Mouse (Mus musculus) liver, embryonic 16.5 days (tissue): ENCODE results near the gene Map7. TPM values are rescaled to one million over a fixed set of nuclear protein-coding genes. Genes with fewer than 3 reads are reported as not detected.

Source experiments
- ATAC-seq: fragments of 200-750 bp; cut with Nextera tagmentation; 2 replicates; pipeline ENCODE4 v1.8.0; 2017; ENCODE audit warnings: low read depth, mild to moderate bottlenecking, moderate number of reproducible peaks, moderate library complexity
- H3K27ac ChIP-seq: fragments of 300-500 bp; sonication (generic); 2 replicates; pipeline ENCODE4 v1.5.1; 2014; ENCODE audit warnings: mild to moderate bottlenecking, low read length
- H3K27me3 ChIP-seq: fragments of 300-500 bp; sonication (generic); 2 replicates; pipeline ENCODE4 v1.6.1; 2014; ENCODE audit warnings: low read depth, low read length, mixed read lengths; ENCODE audit not compliant: control insufficient read depth, insufficient read depth
- H3K36me3 ChIP-seq: fragments of 300-500 bp; sonication (generic); 2 replicates; pipeline ENCODE4 v1.6.1; 2014; ENCODE audit warnings: mild to moderate bottlenecking; ENCODE audit not compliant: control insufficient read depth, insufficient read depth
- H3K4me1 ChIP-seq: fragments of 300-500 bp; sonication (generic); 2 replicates; pipeline ENCODE4 v1.6.1; 2014; ENCODE audit warnings: low read depth, low read length, mixed read lengths; ENCODE audit not compliant: control insufficient read depth
- H3K4me2 ChIP-seq: fragments of 300-500 bp; sonication (generic); 2 replicates; pipeline ENCODE4 v1.6.1; 2014; ENCODE audit warnings: low read depth, low read length, mixed read lengths
- H3K4me3 ChIP-seq: fragments of 300-500 bp; sonication (generic); 2 replicates; pipeline ENCODE4 v1.5.1; 2014; ENCODE audit warnings: low read depth, mild to moderate bottlenecking, low read length
- H3K9ac ChIP-seq: fragments of 300-500 bp; sonication (generic); 2 replicates; pipeline ENCODE4 v1.6.1; 2014; ENCODE audit warnings: low read depth, low read length
- H3K9me3 ChIP-seq: fragments of 300-500 bp; sonication (generic); replicated peaks from 2 replicates; pipeline ENCODE4 v1.6.1; 2016; ENCODE audit warnings: low read length; ENCODE audit not compliant: control insufficient read depth
- WGBS: fragments of 180-500 bp; shearing (Covaris S2); extraction: QIAGEN DNeasy Blood & Tissue Kit; methylation state at CpG from one replicate; pipeline ENCODE4 v1.1.7; 2014; ENCODE audit not compliant: insufficient replicate concordance; 5-methylcytosine and 5-hydroxymethylcytosine counted together
- polyA plus RNA-seq: library from polyadenylated mRNA; unstranded; fragments of >200 nt; fragmentation: Nextera tagmentation; extraction: Ambion mirVana; gene quantifications from 2 replicates; pipeline ENCODE4 v1.2.1, GENCODE M21; 2015

Map7 gene
- polyA plus RNA-seq, 1 experiment from 2014 or later = 5.3 TPM

- Histone ChIP-seq H3K36me3 (no peaks in the 10 kb centered on the region), H3K27me3 (no peaks in the 10 kb centered on the region), H3K27ac (no peak overlapping the region), H3K4me2 (peak overlapping the region; percentile 64), H3K4me3 (peak overlapping the region; percentile 37; the same call in 1 of the 2 replicates), H3K4me1 (peaks cover 2% of the 10 kb centered on the region; the same call in 1 of the 2 replicates), H3K9me3 (no peaks in the 10 kb centered on the region), H3K9ac (no peak overlapping the region)
- ATAC-seq = no peak
- 12% methylated on average over 11 of the region's 11 CpGs for WGBS
Measured at GRCm38 (mm10) chr10:20290467-20290883, 142.2 kb downstream of the Map7 start.

GRCm38 (mm10) chr10:20295961-20296360 is 147.7 kb downstream of the Map7 start:
- H3K27me3 ChIP-seq = no peaks in the 10 kb centered on the region
- no peaks in the 10 kb centered on the region for H3K9me3 ChIP-seq
- no peak overlapping the region for H3K4me2 ChIP-seq
- H3K36me3 ChIP-seq = no peaks in the 10 kb centered on the region
- H3K4me3 ChIP-seq = no peak overlapping the region
- no peak for ATAC-seq
- H3K4me1 ChIP-seq = no peaks in the 10 kb centered on the region
- 47% methylated on average over 5 of the region's 5 CpGs for WGBS
- H3K9ac ChIP-seq = no peak overlapping the region
- no peak overlapping the region for H3K27ac ChIP-seq

GRCm38 (mm10) chr10:20298152-20298920 is 150.1 kb downstream of the Map7 start:
- no peaks in the 10 kb centered on the region for H3K27me3 ChIP-seq
- no peak overlapping the region for H3K4me3 ChIP-seq
- H3K4me2 ChIP-seq = no peak overlapping the region
- ATAC-seq = no peak
- no peak overlapping the region for H3K27ac ChIP-seq
- WGBS = 42% methylated on average over 3 of the region's 3 CpGs
- H3K4me1 ChIP-seq = no peaks in the 10 kb centered on the region
- no peaks in the 10 kb centered on the region for H3K36me3 ChIP-seq
- no peak overlapping the region for H3K9ac ChIP-seq
- no peaks in the 10 kb centered on the region for H3K9me3 ChIP-seq

GRCm38 (mm10) chr10:20299114-20299513 is 150.8 kb downstream of the Map7 start:
- no peak overlapping the region for H3K9ac ChIP-seq
- H3K4me2 ChIP-seq = no peak overlapping the region
- no peak for ATAC-seq
- no peak overlapping the region for H3K4me3 ChIP-seq
- 58% methylated on average over 5 of the region's 5 CpGs for WGBS
- H3K27me3 ChIP-seq = no peaks in the 10 kb centered on the region
- H3K27ac ChIP-seq = no peak overlapping the region
- no peaks in the 10 kb centered on the region for H3K9me3 ChIP-seq
- H3K36me3 ChIP-seq = no peaks in the 10 kb centered on the region
- H3K4me1 ChIP-seq = no peaks in the 10 kb centered on the region

GRCm38 (mm10) chr10:20310969-20311769 is 162.9 kb downstream of the Map7 start:
- H3K4me3 ChIP-seq = peak overlapping the region; percentile 96
- H3K27me3 ChIP-seq = no peaks in the 10 kb centered on the region
- no peak for ATAC-seq
- H3K4me1 ChIP-seq = peaks cover 11% of the 10 kb centered on the region
- peak overlapping the region; percentile 95 for H3K4me2 ChIP-seq
- peak overlapping the region; percentile 92 for H3K9ac ChIP-seq
- peak overlapping the region; percentile 100 for H3K27ac ChIP-seq
- no peaks in the 10 kb centered on the region for H3K9me3 ChIP-seq
- 45% methylated on average over 11 of the region's 11 CpGs for WGBS
- no peaks in the 10 kb centered on the region for H3K36me3 ChIP-seq

- peaks cover 11% of the 10 kb centered on the region for H3K4me1 ChIP-seq
- WGBS = under 1% methylated on average over 75 of the region's 84 CpGs
- no peaks in the 10 kb centered on the region for H3K27me3 ChIP-seq
- peak within 1 kb of the TSS; percentile 95 for H3K4me2 ChIP-seq
- peak; percentile 97 for ATAC-seq
- no peaks in the 10 kb centered on the region for H3K9me3 ChIP-seq
- H3K27ac ChIP-seq = peak within 1 kb of the TSS; percentile 100
- peak within 1 kb of the TSS; percentile 96 for H3K4me3 ChIP-seq
- H3K9ac ChIP-seq = peak within 1 kb of the TSS; percentile 96
- H3K36me3 ChIP-seq = no peaks in the 10 kb centered on the region
Measured at GRCm38 (mm10) chr10:20311918-20312735, 163.9 kb downstream of the Map7 start, which contains the start of gene Bclaf1. TSS of gene Bclaf1 (plus strand) at chr10:20312469.

GRCm38 (mm10) chr10:20312736-20313301 is 164.5 kb downstream of the Map7 start:
- peak overlapping the region; percentile 96 for H3K9ac ChIP-seq
- no peaks in the 10 kb centered on the region for H3K27me3 ChIP-seq
- ATAC-seq = peak; percentile 59
- no peaks in the 10 kb centered on the region for H3K36me3 ChIP-seq
- H3K4me1 ChIP-seq = peaks cover 14% of the 10 kb centered on the region
- peak overlapping the region; percentile 96 for H3K4me3 ChIP-seq
- H3K4me2 ChIP-seq = peak overlapping the region; percentile 81
- under 1% methylated on average over 53 of the region's 54 CpGs for WGBS
- H3K27ac ChIP-seq = peak overlapping the region; percentile 98
- no peaks in the 10 kb centered on the region for H3K9me3 ChIP-seq

GRCm38 (mm10) chr10:20313447-20313846 is 165.2 kb downstream of the Map7 start:
- H3K9ac ChIP-seq = peak overlapping the region; percentile 96
- no peaks in the 10 kb centered on the region for H3K27me3 ChIP-seq
- peaks cover 2% of the 10 kb centered on the region; the same call in 1 of the 2 replicates for H3K36me3 ChIP-seq
- no peak for ATAC-seq
- no peaks in the 10 kb centered on the region for H3K9me3 ChIP-seq
- H3K27ac ChIP-seq = peak overlapping the region; percentile 98
- peak overlapping the region; percentile 96 for H3K4me3 ChIP-seq
- H3K4me2 ChIP-seq = peak overlapping the region; percentile 81
- WGBS = 25% methylated on average over 13 of the region's 13 CpGs
- H3K4me1 ChIP-seq = peaks cover 14% of the 10 kb centered on the region
